Mouse (Mus musculus) urinary bladder, postnatal 36 days (tissue): ENCODE data around the gene Fth1.

Experiments used
- DNase-seq, 2 experiments: peaks; one replicate each; pipeline ENCODE4 v3.0.0; 2022; ENCODE audit warnings: low spot score in 2 of 2, mixed read lengths in 1 of 2

Gene Fth1

DNA sequence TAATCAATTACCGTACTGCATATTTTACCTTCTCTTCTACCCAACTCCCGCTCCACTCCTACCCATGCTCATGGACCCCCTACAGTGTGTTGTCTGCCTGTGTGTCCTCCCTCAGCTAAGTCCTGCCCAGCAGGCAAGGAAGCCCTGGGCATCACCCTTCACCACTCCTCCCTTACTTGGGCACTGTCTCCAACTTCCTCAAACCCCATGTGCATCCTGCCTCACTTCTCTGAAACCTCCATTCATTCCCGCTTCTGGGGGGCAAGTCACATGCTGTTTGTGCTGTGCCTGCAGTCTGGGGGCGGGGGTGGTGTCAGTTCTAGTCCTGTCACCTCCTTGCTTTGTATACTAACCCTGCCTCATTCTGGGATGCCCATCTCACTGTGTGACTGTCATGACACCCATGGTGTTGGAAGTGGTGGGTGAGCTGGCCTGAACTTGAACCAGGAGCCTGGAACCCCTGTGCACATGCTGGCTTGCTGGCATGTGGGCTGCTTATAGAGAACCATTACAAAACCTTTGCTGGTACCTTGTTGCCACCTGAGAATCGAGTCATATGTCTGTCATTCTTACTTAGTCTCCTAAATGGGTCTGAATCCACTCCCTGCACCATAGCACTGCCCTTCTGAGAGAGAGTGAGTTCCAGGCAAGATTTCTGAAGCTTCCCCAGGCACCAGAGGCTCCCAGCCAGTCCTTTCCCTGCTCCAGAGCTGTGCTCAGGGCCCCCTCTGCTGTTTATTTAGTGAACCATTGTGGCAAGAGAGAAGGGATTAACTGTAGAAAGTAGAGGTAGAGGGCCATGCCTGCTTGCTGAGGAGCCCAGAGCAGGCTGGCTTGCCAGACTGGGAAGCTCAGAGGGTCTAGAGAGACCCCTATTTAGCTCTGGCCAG lies 42.3 kb downstream of the Fth1 start:
- no peak for DNase-seq

GRCm38 (mm10) chr19:10023304-10023758 lies 42.9 kb downstream of the Fth1 start:
- DNase-seq: no peak

GRCm38 (mm10) chr19:10025169-10025875 lies 44.9 kb downstream of the Fth1 start:
- peak in 1 of 2 experiments; percentile 70 for DNase-seq

- DNase-seq: no peak
Measured at GRCm38 (mm10) chr19:10029746-10030145, 49.3 kb downstream of the Fth1 start.

DNA sequence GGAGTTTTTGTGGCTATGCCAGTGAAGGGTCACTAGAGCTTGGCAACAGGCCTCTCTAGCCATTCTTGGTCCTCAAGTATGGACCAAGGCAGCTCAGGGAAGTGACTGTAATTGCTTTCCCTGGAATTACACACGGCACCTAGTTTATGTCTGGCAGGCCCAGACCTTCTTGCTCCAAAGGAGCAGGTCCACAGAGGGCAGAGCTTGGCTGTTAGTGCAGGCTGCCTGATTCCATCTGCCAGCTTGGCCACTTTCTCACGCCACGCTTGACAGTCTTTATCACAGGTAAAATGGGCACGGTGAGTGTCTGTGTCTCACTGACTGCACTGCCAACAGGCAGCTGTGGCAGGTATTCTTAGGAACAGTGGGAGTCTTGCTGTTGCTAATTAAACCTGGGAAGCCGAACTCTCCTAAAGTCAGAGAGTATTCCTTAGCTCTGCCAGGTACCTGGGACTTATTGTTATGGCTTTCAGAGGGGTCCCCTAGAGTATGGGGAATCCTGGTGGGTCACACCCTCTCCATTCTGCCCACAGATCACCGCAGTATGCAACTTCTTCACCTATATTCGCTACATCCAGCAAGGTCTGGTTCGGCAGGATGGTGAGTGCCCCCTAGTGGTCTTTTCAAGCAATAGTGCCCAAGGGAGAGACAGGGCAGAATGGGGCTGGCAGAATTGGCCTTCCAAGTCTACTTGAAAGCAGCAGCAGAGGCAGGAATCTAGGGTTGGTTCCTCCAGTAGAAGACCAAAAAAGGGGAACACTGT lies 53.0 kb downstream of the Fth1 start:
- DNase-seq: peak in 1 of 2 experiments; percentile 55

DNA sequence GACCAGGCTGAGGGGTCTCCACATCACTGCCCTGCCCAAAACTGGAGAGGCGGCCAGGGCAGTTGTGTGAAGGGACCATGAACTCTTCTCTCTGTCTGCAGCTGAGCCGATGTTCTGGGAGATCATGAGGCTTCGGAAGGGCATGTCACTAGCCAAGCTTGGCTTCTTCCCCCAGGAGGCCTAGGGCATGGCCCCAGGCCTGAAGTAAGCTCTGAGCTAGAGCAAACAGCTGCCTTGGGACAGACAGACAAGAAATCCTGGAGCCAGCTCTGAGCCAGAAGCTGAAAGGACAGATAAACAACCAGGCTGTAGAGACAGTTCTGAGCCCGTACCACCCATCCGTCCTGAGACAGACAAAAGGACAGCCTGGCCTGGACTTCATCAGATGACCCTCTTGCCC lies 54.0 kb downstream of the Fth1 start:
- DNase-seq: no peak
